Mouse (Mus musculus): ENCODE data around the gene Snx33.
"Not testable (repeated sequence)": the region's sequence is repeated elsewhere in the genome, so short reads cannot be mapped to it uniquely, and the experiment has no call there.

Snx33 gene

GRCm38 (mm10) chr9:56928041-56928811 is at the start of gene Snx33:
Snx33 (minus strand) TSS chr9:56928371.
- DNase-seq (ENCODE audit: low spot score), result peak; percentile 93

GRCm38 (mm10) chr9:56975199-56975598 is 47.0 kb upstream of the Snx33 start:
- no peak for DNase-seq (ENCODE audit: low spot score)

DNA sequence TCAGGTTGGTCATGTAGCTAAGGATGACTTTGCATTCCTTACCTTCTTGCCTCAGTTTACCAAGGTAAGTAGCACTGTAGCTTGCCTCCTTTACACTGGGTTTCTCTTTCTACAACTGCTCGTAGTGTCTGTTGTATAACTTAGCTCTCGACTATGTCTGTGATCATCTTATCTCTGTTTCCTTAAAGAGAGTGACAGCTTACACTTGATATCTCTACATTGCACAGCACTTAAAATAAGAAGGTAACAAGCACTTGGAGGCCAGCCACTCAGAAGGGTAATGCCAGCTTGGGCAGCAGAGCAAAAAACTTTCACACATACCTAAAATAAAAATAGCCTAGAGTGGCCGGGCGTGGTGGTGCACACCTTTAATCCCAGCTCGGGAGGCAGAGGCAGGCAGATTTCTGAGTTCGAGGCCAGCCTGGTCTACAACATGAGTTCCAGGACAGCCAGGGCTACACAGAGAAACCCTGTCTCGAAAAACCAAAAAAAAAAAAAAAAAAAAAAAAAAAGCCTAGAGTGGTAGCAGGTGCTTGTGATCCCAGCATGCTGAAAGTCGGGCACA is 45.9 kb upstream of the Snx33 start:
- DNase-seq (ENCODE audit: low spot score), result no peak

DNA sequence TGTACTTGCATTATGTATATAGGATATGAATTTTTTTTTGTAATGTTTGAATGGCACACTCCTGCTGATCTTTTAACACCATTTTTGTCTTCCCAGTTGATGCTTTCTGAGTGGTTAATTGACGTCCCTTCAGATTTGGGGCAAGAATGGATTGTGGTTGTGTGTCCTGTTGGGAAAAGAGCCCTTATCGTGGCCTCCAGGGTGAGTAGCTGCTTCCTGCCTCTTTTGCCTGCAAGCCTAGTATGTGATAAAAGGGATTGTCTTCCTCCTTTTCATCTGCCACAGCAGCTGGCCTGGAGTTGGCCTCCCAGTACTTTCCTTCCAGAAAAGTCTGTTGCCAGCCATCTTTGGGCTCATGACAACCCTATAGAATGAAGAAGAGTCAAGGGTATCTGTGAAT is 42.0 kb upstream of the Snx33 start:
- no peak for DNase-seq (ENCODE audit: low spot score)

DNA sequence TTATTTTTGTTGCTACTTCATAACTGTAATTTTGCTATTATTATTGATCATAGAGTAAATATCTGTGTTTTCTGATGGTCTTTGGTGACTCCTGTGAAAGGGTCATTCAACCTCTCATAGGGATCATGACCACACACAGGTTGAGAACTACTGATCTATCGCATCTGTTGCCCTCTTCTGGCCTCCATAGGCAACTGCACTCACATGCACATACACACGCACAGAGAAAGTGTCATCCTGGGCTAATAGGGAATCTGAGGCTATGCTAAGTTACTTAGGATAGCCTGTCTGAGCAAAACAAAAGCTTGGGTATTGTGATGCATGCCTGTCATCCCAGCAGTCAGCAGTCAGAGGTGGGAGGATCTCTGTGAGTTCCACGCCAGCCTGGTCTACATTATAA is 33.4 kb upstream of the Snx33 start:
- peak; percentile 4 for DNase-seq (ENCODE audit: low spot score)

GRCm38 (mm10) chr9:56958689-56959088 is 30.5 kb upstream of the Snx33 start:
- DNase-seq (ENCODE audit: low spot score), result no peak

DNA sequence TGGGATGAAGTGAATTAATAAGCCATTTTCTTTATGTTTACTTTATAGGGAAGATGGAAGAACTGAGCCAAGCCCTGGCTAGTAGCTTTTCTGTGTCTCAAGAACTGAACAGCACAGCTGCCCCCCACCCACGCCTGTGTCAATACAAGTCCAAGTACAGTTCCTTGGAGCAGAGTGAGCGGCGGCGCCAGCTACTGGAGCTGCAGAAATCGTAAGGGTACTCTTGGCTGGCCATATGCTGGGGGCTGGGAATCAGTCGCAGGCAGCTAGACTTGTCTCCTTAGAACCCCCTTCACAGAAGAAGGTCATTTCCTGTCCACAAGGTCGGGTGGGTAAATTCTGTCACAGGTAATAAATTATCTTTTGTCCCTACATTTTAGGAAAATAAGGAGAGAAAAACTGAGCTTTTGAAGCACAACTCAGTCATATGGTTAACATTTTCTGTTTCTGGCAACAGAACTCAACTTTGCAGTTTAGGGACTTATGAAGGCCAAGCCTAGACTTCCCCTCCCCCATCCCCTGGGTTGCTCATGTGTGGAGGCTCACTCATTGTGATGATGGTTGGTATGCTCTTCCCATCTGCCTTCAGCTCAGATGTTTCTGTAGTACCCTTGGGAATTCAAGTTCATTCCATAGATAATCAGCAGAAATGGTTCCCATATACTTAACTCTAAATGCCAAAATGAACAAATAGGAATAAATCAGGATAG is 28.9 kb upstream of the Snx33 start:
- peak; percentile 6 for DNase-seq (ENCODE audit: low spot score)

DNA sequence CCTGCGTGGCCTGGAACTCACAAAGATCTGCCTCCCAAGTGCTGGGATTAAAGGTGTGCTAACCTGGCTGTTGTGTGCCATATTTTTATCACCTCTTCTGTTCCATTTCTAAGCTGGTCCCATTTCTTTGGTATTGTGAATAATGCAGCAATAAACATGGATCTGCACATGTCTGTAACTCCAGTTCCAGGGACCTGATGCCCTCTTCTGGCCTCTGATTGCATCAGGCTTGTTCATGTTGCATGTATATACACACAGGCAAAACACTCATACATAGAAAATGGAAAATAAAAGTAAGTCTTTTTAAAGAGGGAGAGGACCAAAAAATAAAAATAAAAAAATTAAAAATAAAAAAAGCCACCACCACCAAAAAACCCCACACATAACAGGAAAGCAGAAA is 25.4 kb upstream of the Snx33 start:
- DNase-seq (ENCODE audit: low spot score), result no peak

DNA sequence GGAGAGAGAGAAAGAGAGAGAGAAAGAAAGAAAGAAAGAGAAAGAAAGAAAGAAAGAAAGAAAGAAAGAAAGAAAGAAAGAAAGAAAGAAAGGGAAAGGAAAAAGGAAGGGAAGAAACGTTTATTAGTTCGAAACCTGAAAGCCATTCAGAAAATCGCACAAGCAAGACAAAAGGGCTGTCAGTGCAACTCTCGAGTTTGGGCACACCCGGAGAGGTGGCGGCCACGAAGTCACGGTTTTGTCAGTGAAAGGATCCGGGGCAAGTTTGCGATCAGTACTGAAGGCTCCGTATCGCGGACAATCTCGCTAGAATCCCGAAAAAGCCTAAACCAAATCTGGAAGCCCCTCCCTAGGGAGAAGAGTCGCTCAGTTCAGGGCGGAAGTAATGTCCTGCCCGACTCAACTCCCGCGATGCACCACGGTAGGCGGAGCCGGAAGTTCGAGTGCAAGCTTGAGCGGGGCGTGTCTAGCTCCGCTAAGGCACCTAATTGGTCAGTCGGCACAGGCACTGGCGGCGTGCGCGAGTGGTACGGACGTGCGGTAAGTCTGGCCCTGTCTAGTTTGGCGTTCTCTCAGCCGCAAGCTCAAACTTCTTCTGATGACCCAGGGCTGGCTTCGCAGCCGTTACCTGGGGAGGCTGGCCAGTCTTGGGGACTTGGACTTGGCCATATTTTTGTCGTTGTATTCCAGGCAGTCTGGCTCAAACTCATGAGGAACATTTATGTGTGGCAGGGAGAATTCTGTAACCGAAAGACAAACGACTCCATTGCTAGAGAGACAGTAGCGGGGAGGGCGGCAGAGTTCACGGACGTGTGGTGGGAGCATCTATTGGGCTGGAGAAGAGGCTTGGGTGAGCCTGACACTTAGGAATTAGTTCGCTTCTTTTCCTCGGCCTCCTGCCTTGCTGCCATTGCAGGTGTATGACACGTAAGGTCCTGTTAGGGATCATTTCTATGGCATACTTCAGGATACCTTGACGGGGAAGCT is 22.5 kb upstream of the Snx33 start, which contains the start of gene Snupn:
Gene Snupn, plus strand, starts transcription at position 465 of the 987 bp plus-strand sequence.
- DNase-seq (ENCODE audit: low spot score), result peak; percentile 100

GRCm38 (mm10) chr9:56949767-56950166 is 21.6 kb upstream of the Snx33 start:
- peak; percentile 53 for DNase-seq (ENCODE audit: low spot score)

GRCm38 (mm10) chr9:56948699-56949098 is 20.5 kb upstream of the Snx33 start:
- DNase-seq (ENCODE audit: low spot score), result not testable (repeated sequence)

GRCm38 (mm10) chr9:56947481-56947880 is 19.3 kb upstream of the Snx33 start:
- DNase-seq (ENCODE audit: low spot score), result peak; percentile 64

- DNase-seq (ENCODE audit: low spot score), result peak; percentile 33
These were observed 10.2 kb upstream of the Snx33 start for GRCm38 (mm10) chr9:56938374-56938773.

GRCm38 (mm10) chr9:56937223-56938160 is 9.3 kb upstream of the Snx33 start, which contains the start of gene Imp3:
Imp3 (plus strand) TSS chr9:56937475.
- peak; percentile 100 for DNase-seq (ENCODE audit: low spot score)

- no peak for DNase-seq (ENCODE audit: low spot score)
These were observed 8.7 kb upstream of the Snx33 start for GRCm38 (mm10) chr9:56936861-56937222.

GRCm38 (mm10) chr9:56930556-56930955 is 2.4 kb upstream of the Snx33 start:
- DNase-seq (ENCODE audit: low spot score), result no peak

GRCm38 (mm10) chr9:56929496-56929895 is 1.3 kb upstream of the Snx33 start:
- DNase-seq (ENCODE audit: low spot score), result no peak

DNA sequence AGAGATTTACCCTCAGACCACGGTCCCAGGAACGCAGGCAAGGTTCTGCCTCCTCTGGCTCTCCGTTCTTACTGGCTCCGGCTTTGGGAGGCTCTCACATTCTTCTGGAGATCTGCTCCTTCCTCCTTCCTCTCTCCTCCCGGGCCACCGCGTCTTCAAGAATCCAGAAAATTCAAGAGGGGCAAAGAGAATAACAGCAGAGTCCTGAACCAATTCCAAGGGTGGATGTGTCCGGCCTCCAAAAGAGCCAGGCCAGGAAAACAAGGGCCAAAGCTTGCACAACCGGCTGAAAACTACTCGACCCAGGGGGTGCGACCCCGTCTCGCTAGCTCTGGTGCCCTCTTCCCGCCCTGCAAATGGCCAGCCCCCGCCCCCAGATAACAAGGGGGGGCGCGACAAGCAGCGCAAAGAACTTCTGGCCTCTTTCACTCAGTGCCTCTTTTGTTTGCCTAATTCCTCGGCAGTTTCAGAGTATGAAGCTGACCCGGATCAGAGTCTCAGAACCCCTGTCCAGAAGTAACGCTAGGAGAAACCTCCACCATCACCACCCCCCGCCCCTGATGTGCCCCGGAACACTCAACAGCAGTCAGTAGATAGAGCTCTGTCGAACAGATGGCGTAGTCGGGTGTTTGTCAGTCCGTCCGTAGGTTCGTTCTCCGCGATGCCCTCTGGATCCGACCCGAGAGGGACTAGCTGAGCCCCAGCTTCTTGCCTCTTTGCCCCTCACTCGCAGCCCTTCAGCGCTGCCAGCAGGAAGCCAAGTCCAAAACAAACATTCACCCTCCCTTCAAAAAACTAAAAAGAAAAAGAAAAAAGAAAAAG is 769 bp downstream of the Snx33 start:
- peak; percentile 69 for DNase-seq (ENCODE audit: low spot score)

DNA sequence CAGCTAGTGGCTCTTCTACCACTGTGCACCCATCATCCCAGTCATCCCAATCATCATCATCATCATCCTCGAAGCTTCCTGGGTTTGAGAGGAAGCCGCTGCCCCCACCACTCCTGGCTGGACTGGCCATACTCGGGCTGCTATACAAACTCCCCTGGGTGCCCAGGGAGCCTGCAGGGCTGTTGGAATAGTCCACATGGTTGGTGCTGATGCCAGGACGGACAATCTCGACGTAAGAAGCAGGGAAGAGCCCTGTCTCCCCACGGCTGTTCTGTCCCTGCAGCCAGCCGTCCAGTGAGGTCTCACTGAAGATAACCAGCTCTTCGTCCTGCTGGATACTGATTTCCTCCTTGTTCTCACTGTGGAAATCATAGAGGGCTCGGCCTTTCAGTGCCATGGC is 1.8 kb downstream of the Snx33 start:
- DNase-seq (ENCODE audit: low spot score), result no peak

DNA sequence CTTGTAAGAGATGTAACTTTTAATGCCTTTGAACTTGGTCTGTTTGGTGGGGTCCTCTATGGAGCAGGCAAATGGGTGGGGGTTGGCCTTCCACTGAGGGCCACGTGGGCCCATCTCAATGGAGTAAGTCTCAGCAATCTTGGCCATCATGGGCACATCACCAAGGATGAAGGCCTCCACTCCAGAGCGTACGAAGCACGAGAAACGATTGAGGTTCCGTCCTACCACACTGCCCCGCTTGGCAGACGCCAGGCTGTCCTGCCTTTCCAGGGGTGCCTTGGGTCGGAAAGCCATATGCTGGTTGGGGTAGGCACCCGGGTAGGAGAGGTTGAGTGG is 2.2 kb downstream of the Snx33 start:
- no peak for DNase-seq (ENCODE audit: low spot score)

All from embryo, embryonic 10.5 days (tissue).